Mouse (Mus musculus) MEL (cell line): ENCODE results near the gene Csad.

Experiments
- CTCF ChIP-seq, 3 experiments: IDR thresholded peaks in 2 of 3; conservative IDR thresholded peaks in 1 of 3; 2 replicates each; pipeline ENCODE4 v1.5.1; 2011 to 2012; ENCODE audit warnings: low read length in 3 of 3, low read depth in 2 of 3, mild to moderate bottlenecking in 2 of 3, improper control_type of control experiment in 1 of 3, inconsistent platforms in 1 of 3, mixed read lengths in 1 of 3, moderate library complexity in 1 of 3; ENCODE audit not compliant: control insufficient read depth in 1 of 3, insufficient read depth in 1 of 3, poor library complexity in 1 of 3, severe bottlenecking in 1 of 3
- EP300 ChIP-seq, 2 experiments: IDR thresholded peaks; 2 replicates each; pipeline ENCODE4 v1.6.1; 2011; ENCODE audit warnings: improper control_type of control experiment in 2 of 2, low read length in 2 of 2, low read depth in 1 of 2, mild to moderate bottlenecking in 1 of 2
- ETS1 ChIP-seq: IDR thresholded peaks from 2 replicates; pipeline ENCODE4 v1.6.1; 2012; ENCODE audit warnings: low read depth, mild to moderate bottlenecking, inconsistent platforms, low read length, improper control_type of control experiment, moderate library complexity
- MAFK ChIP-seq: IDR thresholded peaks from 2 replicates; pipeline ENCODE4 v1.6.1; 2011; ENCODE audit warnings: low read depth, mild to moderate bottlenecking, low read length, improper control_type of control experiment, borderline replicate concordance
- MXI1 ChIP-seq: IDR thresholded peaks from 2 replicates; pipeline ENCODE4 v1.6.1; 2011; ENCODE audit warnings: mild to moderate bottlenecking, low read depth, low read length, improper control_type of control experiment
- MYC ChIP-seq: IDR thresholded peaks from 2 replicates; pipeline ENCODE4 v1.6.1; 2011; ENCODE audit warnings: low read depth, mild to moderate bottlenecking, low read length, improper control_type of control experiment, moderate library complexity
- POLR2A ChIP-seq, 2 experiments: IDR thresholded peaks; 2 replicates each; pipeline ENCODE4 v1.6.1; 2011 to 2012; ENCODE audit warnings: low read length in 2 of 2, mild to moderate bottlenecking in 2 of 2, control low read depth in 1 of 2, improper control_type of control experiment in 1 of 2, low read depth in 1 of 2, moderate library complexity in 1 of 2; ENCODE audit not compliant: control insufficient read depth in 1 of 2, insufficient read depth in 1 of 2, poor library complexity in 1 of 2
- POLR2AphosphoS2 ChIP-seq: IDR thresholded peaks from 2 replicates; pipeline ENCODE4 v1.6.1; 2011; ENCODE audit warnings: low read length, improper control_type of control experiment
- SIN3A ChIP-seq: IDR thresholded peaks from 2 replicates; pipeline ENCODE4 v1.6.1; 2012; ENCODE audit warnings: low read length, improper control_type of control experiment, inconsistent platforms
- UBTF ChIP-seq: IDR thresholded peaks from 2 replicates; pipeline ENCODE4 v1.6.1; 2012; ENCODE audit warnings: low read depth, mild to moderate bottlenecking, inconsistent platforms, low read length, improper control_type of control experiment, moderate library complexity, borderline replicate concordance; ENCODE audit not compliant: insufficient read depth

DNA sequence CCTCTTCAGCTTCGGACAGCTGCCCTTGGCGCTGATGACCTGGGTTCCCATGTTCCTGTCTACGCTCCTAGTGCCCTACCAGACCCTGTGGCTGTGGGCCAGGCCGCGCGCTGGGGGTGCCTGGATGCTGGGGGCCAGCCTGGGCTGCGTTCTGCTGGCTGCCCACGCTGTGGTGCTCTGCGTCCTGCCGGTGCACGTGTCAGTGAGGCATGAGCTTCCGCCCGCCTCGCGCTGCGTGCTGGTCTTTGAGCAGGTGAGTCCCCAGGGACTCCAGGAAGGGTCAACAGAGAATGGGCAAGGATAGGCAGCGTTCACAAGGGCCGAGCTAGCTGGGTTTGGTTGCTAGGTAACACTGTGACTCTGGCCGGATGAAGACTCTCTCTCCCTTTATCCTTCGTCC lies 47.7 kb downstream of the Csad start:
- TF ChIP-seq ETS1 (no peak), MXI1 (no peak), CTCF (IDR thresholded peaks at IDR 0.05 in 2 of 3, conservative IDR thresholded peaks at IDR 0.05 in 1 of 3; ENCODE audit: control insufficient read depth in 1 of 3, insufficient read depth in 1 of 3, low read depth in 2 of 3, low read length in 3 of 3, poor library complexity in 1 of 3, severe bottlenecking in 1 of 3) (no peak), UBTF (no peak), MAFK (no peak), POLR2A (IDR thresholded peaks at IDR 0.05; ENCODE audit: control insufficient read depth in 1 of 2, insufficient read depth in 1 of 2, low read depth in 1 of 2, low read length in 2 of 2, poor library complexity in 1 of 2) (no peak), SIN3A (no peak), MYC (no peak), EP300 (IDR thresholded peaks at IDR 0.05; ENCODE audit: low read depth in 1 of 2, low read length in 2 of 2) (no peak), POLR2AphosphoS2 (no peak)
